Mouse (Mus musculus): ENCODE measurements around the gene Ptafr. TPM values are rescaled to one million over a fixed set of nuclear protein-coding genes. Genes with fewer than 3 reads are reported as not detected.

Gene Ptafr
- polyA plus RNA-seq (2014; fragmentation: Illumina TruSeq; extraction: RNeasy Lipid Tissue Mini Kit (QIAGEN cat#74804); ENCODE audit: low replicate concordance), result 2.0 TPM

DNA sequence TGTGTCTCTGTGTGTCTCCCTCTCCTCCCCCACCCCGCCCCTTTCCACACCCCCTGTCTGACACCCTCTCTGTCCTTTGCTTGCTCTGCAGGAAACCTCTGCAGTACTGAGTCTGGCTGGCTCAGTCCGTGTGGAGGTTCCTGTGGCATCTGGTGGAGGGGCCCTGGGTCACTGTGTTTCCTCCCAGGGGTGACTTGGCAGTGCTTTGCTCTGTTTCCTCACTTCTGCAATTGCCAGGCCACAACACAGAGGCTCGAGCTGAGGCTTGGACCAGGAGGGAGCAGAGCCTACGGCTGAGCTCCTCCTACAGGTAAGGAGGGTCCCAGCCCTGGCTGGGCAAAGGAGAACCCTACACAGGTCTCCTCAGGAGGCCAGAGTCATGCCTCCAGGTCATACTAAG, at the start of gene Ptafr:
Ptafr (plus strand) TSS at position 103 of the 400 bp plus-strand sequence.

DNA sequence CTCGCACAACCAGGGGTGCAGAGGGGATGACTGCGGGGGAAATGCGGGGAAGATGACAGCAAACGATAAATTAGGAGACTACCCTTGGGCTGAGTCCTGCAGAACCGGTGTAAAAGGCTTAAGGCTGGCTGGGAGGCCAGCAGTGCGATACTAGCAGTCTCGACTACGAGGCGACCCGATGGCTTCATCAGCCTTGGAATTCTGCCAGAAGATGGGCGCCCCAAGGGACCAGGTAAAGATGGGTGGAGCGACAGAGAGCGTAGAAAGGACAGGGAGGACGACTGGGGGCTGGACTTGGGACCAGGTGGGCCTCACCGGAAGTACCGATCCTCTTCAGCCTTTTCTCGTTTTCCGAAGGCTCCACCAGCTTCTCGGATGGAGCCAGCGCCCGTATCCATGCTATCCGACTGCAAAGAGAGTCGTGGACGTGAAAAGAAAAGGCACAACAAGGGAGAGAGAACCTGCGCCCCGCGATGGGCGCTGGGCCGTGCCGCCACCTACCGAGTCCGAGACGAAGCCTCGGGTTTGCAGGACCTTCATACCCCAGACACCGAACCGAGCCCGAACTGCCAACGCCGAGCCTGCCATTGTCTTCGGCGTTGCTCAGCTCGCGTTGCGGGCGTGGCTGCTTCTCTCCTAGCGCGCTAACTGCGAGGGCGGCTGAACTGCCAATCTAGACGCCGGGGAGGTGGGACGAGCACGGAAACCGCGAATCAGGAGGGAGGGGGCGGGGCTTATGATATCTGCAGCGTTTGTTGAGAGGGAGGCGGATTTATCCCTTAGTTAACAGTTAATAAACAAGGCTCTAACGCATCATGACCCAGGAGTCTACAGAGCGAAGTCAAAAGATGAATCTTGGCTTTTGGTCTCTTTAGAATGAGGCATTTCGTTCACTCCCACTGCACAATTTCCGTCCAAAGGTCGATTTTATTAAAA, 30.6 kb upstream of the Ptafr start, which contains the start of gene Atpif1:
Atpif1 (minus strand) TSS at position 679 of the 936 bp plus-strand sequence.

DNA sequence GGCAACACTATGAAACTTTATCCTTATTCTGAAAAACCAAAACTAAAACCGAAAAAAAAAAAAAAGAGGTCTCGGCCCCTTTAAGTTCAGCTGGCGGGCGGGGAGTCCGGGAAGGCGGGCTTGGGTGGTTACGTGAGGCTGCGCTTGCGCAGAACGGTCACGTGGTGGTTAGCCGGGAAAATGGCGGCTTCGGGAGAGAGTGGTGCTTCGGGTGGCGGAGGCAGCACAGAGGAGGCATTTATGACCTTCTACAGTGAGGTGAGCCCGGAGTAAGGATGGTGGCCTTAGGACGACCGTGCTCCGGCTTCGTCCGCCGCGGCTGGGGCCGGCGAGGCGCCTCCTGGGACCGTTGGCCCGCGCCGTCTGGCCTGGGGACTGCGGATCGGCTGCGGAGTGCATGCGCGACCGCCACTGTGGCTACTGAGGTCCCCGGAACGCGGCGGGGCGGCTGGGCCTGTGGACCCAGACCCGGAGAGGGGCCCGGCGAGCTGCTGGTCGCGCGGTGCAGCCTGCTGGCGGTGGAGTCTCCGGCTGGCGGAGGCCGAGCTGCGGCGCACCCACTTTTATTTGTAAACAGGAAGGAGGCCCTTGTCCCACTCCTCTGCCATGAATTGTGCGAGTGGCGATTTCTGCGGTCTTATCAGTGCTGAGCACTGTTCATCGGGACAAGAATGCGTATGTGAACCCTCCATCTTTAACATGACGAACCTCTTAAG, 28.3 kb upstream of the Ptafr start, which contains the start of gene Dnajc8:
Dnajc8 (plus strand) TSS at position 145 of the 716 bp plus-strand sequence.

Other genes starting within 250 kb of the Ptafr start
- gene Trnau1ap, start 234.5 kb upstream of the Ptafr start, polyA plus RNA-seq (2014; fragmentation: Illumina TruSeq; extraction: RNeasy Lipid Tissue Mini Kit (QIAGEN cat#74804); ENCODE audit: low replicate concordance), result 4.9 TPM
- 5.2 TPM for gene Rcc1, start 210.5 kb upstream of the Ptafr start, polyA plus RNA-seq (2014; fragmentation: Illumina TruSeq; extraction: RNeasy Lipid Tissue Mini Kit (QIAGEN cat#74804); ENCODE audit: low replicate concordance)
- 32.2 TPM for gene Phactr4, start 141.6 kb upstream of the Ptafr start, polyA plus RNA-seq (2014; fragmentation: Illumina TruSeq; extraction: RNeasy Lipid Tissue Mini Kit (QIAGEN cat#74804); ENCODE audit: low replicate concordance)
- gene Med18, start 100.1 kb upstream of the Ptafr start, polyA plus RNA-seq (2014; fragmentation: Illumina TruSeq; extraction: RNeasy Lipid Tissue Mini Kit (QIAGEN cat#74804); ENCODE audit: low replicate concordance), result 2.1 TPM
- gene Sesn2, start 53.6 kb upstream of the Ptafr start, polyA plus RNA-seq (2014; fragmentation: Illumina TruSeq; extraction: RNeasy Lipid Tissue Mini Kit (QIAGEN cat#74804); ENCODE audit: low replicate concordance), result 0.15 TPM
- 553 TPM for gene Atpif1, start 30.4 kb upstream of the Ptafr start, polyA plus RNA-seq (2014; fragmentation: Illumina TruSeq; extraction: RNeasy Lipid Tissue Mini Kit (QIAGEN cat#74804); ENCODE audit: low replicate concordance)
- gene Dnajc8, start 28.5 kb upstream of the Ptafr start, polyA plus RNA-seq (2014; fragmentation: Illumina TruSeq; extraction: RNeasy Lipid Tissue Mini Kit (QIAGEN cat#74804); ENCODE audit: low replicate concordance), result 176 TPM
- 20.1 TPM for gene Eya3, start 74.9 kb downstream of the Ptafr start, polyA plus RNA-seq (2014; fragmentation: Illumina TruSeq; extraction: RNeasy Lipid Tissue Mini Kit (QIAGEN cat#74804); ENCODE audit: low replicate concordance)
- 0.93 TPM for gene Xkr8, start 168.5 kb downstream of the Ptafr start, polyA plus RNA-seq (2014; fragmentation: Illumina TruSeq; extraction: RNeasy Lipid Tissue Mini Kit (QIAGEN cat#74804); ENCODE audit: low replicate concordance)
- gene Smpdl3b, start 193.2 kb downstream of the Ptafr start, polyA plus RNA-seq (2014; fragmentation: Illumina TruSeq; extraction: RNeasy Lipid Tissue Mini Kit (QIAGEN cat#74804); ENCODE audit: low replicate concordance), result 31.1 TPM
- 6.4 TPM for gene Rpa2, start 204.3 kb downstream of the Ptafr start, polyA plus RNA-seq (2014; fragmentation: Illumina TruSeq; extraction: RNeasy Lipid Tissue Mini Kit (QIAGEN cat#74804); ENCODE audit: low replicate concordance)
- 2.0 TPM for gene Themis2, start 232.3 kb downstream of the Ptafr start, polyA plus RNA-seq (2014; fragmentation: Illumina TruSeq; extraction: RNeasy Lipid Tissue Mini Kit (QIAGEN cat#74804); ENCODE audit: low replicate concordance)

Data from small intestine, adult 10 weeks (tissue).